Mouse (Mus musculus): ENCODE results near the gene Aqp9.

- TF ChIP-seq CTCF (IDR thresholded peaks at IDR 0.05; ENCODE audit: borderline replicate concordance, insufficient read depth, low read depth, low read length) = no peak
- no peak for TF ChIP-seq POLR2A (IDR thresholded peaks at IDR 0.05; ENCODE audit: borderline replicate concordance, insufficient read depth, low read length)
Observed at GRCm38 (mm10) chr9:71166019-71166705, 2.3 kb downstream of the Aqp9 start.

Measured in cerebellum, adult 2 months (tissue).